Mouse (Mus musculus): Measurements from ENCODE around the gene Hba-a1. TPM values are rescaled to one million over a fixed set of nuclear protein-coding genes. Genes with fewer than 3 reads are reported as not detected.
"Not testable (repeated sequence)": the region's sequence is repeated elsewhere in the genome, so short reads cannot be mapped to it uniquely, and the experiment has no call there.

The Hba-a1 gene
- polyA plus RNA-seq, 1 experiment, result 435 TPM

- Histone ChIP-seq H3K27ac (ENCODE audit: insufficient read depth, low read length) (no peak overlapping the region), H3K4me3 (replicated peaks; ENCODE audit: insufficient read depth, low read depth, low read length) (no peak overlapping the region), H3K4me1 (ENCODE audit: control insufficient read depth, insufficient read depth, low read length) (no peaks in the 10 kb centered on the region), H3K27me3 (ENCODE audit: control insufficient read depth, insufficient read depth, low read length) (no peaks in the 10 kb centered on the region)
- no peak for DNase-seq
- WGBS, result 75% methylated on average over 21 of the region's 21 CpGs
- TF ChIP-seq POLR2A (IDR thresholded peaks at IDR 0.05; ENCODE audit: borderline replicate concordance, insufficient read depth, low read length) (no peak), CTCF (IDR thresholded peaks at IDR 0.05; ENCODE audit: borderline replicate concordance, insufficient read depth, low read depth, low read length) (no peak)
Observed at GRCm38 (mm10) chr11:32277736-32278457, 5.4 kb upstream of the Hba-a1 start.

GRCm38 (mm10) chr11:32278458-32278957, 4.8 kb upstream of the Hba-a1 start:
- Histone ChIP-seq H3K4me1 (ENCODE audit: control insufficient read depth, insufficient read depth, low read length) (no peaks in the 10 kb centered on the region), H3K27ac (ENCODE audit: insufficient read depth, low read length) (no peak overlapping the region), H3K27me3 (ENCODE audit: control insufficient read depth, insufficient read depth, low read length) (no peaks in the 10 kb centered on the region), H3K4me3 (replicated peaks; ENCODE audit: insufficient read depth, low read depth, low read length) (no peak overlapping the region)
- DNase-seq, result no peak
- TF ChIP-seq POLR2A (IDR thresholded peaks at IDR 0.05; ENCODE audit: borderline replicate concordance, insufficient read depth, low read length) (no peak), CTCF (IDR thresholded peaks at IDR 0.05; ENCODE audit: borderline replicate concordance, insufficient read depth, low read depth, low read length) (no peak)
- 80% methylated on average over 12 of the region's 12 CpGs for WGBS

- no peak for DNase-seq
- TF ChIP-seq POLR2A (IDR thresholded peaks at IDR 0.05; ENCODE audit: borderline replicate concordance, insufficient read depth, low read length) (no peak), CTCF (IDR thresholded peaks at IDR 0.05; ENCODE audit: borderline replicate concordance, insufficient read depth, low read depth, low read length) (no peak)
- no peaks in the 10 kb centered on the region for H3K27me3 ChIP-seq (ENCODE audit: control insufficient read depth, insufficient read depth, low read length)
- H3K27ac ChIP-seq (ENCODE audit: insufficient read depth, low read length), result no peak overlapping the region
- no peak overlapping the region for H3K4me3 ChIP-seq (replicated peaks; ENCODE audit: insufficient read depth, low read depth, low read length)
- H3K4me1 ChIP-seq (ENCODE audit: control insufficient read depth, insufficient read depth, low read length), result no peaks in the 10 kb centered on the region
- 59% methylated on average over 2 of the region's 2 CpGs for WGBS
Observed at GRCm38 (mm10) chr11:32280646-32281045, 2.7 kb upstream of the Hba-a1 start.

DNA sequence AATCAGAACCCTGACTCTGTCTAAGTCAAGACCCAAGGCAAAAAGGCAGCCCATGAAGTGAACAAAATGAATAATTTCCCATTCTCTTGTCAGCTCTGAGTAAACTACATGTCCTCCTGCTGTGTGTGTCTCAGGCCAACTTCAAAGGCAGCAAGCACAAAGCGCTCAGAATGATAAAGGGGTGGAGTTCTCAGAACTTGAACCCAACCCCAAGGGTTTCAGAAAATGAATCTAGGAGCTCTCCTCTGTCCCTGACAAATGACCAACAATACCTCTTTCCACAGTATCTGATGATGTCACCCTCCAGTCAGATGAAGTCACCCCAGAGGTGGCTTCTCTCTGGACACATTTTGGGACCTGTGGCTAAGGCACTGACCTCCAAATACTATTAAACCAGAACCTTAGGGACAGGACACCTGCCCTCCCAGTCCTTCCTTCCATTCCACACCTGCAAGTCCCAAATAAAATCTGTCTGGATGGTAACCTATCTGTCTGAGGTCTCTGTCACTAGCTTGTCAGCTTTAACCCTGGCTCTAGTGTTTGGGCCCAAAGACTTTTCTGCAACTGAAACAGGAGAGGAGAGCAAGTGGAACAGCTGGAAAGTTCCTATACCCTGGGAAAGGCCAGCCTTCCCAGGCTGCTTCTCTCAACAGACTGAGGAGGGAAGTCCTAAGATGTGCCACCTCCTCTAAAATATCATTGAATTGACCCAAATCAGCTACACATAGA, 1.7 kb upstream of the Hba-a1 start:
- TF ChIP-seq CTCF (IDR thresholded peaks at IDR 0.05; ENCODE audit: borderline replicate concordance, insufficient read depth, low read depth, low read length), result no peak
- no peak for TF ChIP-seq POLR2A (IDR thresholded peaks at IDR 0.05; ENCODE audit: borderline replicate concordance, insufficient read depth, low read length)
- H3K27me3 ChIP-seq (ENCODE audit: control insufficient read depth, insufficient read depth, low read length), result no peaks in the 10 kb centered on the region
- no peak overlapping the region for H3K4me3 ChIP-seq (replicated peaks; ENCODE audit: insufficient read depth, low read depth, low read length)
- no peak overlapping the region for H3K27ac ChIP-seq (ENCODE audit: insufficient read depth, low read length)
- no peak for DNase-seq
- WGBS, result 65% methylated on average over 1 of the region's 1 CpGs
- H3K4me1 ChIP-seq (ENCODE audit: control insufficient read depth, insufficient read depth, low read length), result no peaks in the 10 kb centered on the region

GRCm38 (mm10) chr11:32284582-32284981, 1.3 kb downstream of the Hba-a1 start:
- not testable (repeated sequence) for H3K4me3 ChIP-seq (replicated peaks; ENCODE audit: insufficient read depth, low read depth, low read length); H3K27ac ChIP-seq (ENCODE audit: insufficient read depth, low read length); H3K27me3 ChIP-seq (ENCODE audit: control insufficient read depth, insufficient read depth, low read length); DNase-seq; H3K4me1 ChIP-seq (ENCODE audit: control insufficient read depth, insufficient read depth, low read length)
- WGBS, result 55% methylated on average over 2 of the region's 2 CpGs

GRCm38 (mm10) chr11:32285031-32285775, 1.9 kb downstream of the Hba-a1 start:
- 81% methylated on average over 7 of the region's 7 CpGs for whole genome bisulfite sequencing
- Histone ChIP-seq H3K27ac (ENCODE audit: insufficient read depth, low read length) (no peak overlapping the region), H3K4me1 (ENCODE audit: control insufficient read depth, insufficient read depth, low read length) (no peaks in the 10 kb centered on the region), H3K4me3 (replicated peaks; ENCODE audit: insufficient read depth, low read depth, low read length) (no peak overlapping the region), H3K27me3 (ENCODE audit: control insufficient read depth, insufficient read depth, low read length) (no peaks in the 10 kb centered on the region)
- no peak for DNase-seq
- TF ChIP-seq POLR2A (IDR thresholded peaks at IDR 0.05; ENCODE audit: borderline replicate concordance, insufficient read depth, low read length) (no peak), CTCF (IDR thresholded peaks at IDR 0.05; ENCODE audit: borderline replicate concordance, insufficient read depth, low read depth, low read length) (no peak)

GRCm38 (mm10) chr11:32285887-32286286, 2.6 kb downstream of the Hba-a1 start:
- not testable (repeated sequence) for H3K4me1 ChIP-seq (ENCODE audit: control insufficient read depth, insufficient read depth, low read length); DNase-seq; H3K27me3 ChIP-seq (ENCODE audit: control insufficient read depth, insufficient read depth, low read length); H3K27ac ChIP-seq (ENCODE audit: insufficient read depth, low read length); H3K4me3 ChIP-seq (replicated peaks; ENCODE audit: insufficient read depth, low read depth, low read length)

Measured in cerebellum, adult 2 months (tissue).